Mouse (Mus musculus) spleen, adult 2 months (tissue): ENCODE measurements around the gene Dus1l.

Source experiments
- CTCF ChIP-seq: fragments of 200-500 bp; IDR thresholded peaks from 2 replicates; pipeline ENCODE4 v1.5.1; 2011; ENCODE audit warnings: mild to moderate bottlenecking, inconsistent platforms; ENCODE audit not compliant: insufficient read depth, insufficient read length, insufficient replicate concordance; ENCODE audit errors: extremely low read depth
- POLR2A ChIP-seq: fragments of 200-500 bp; IDR thresholded peaks from 2 replicates; pipeline ENCODE4 v1.6.1; 2011; ENCODE audit warnings: low read depth, low read length, inconsistent platforms

GRCm38 (mm10) chr11:120796614-120796946 lies 377 bp upstream of the Dus1l start:
- no peak for TF ChIP-seq CTCF
- TF ChIP-seq POLR2A: no peak
